Mouse (Mus musculus) stomach, postnatal 0 days (tissue): ENCODE results near the gene As3mt.

Source experiments
- CTCF ChIP-seq: IDR thresholded peaks from 2 replicates; pipeline ENCODE4 v1.5.1; 2016; ENCODE audit warnings: antibody characterized with exemption, low read depth, mild to moderate bottlenecking, moderate library complexity
- EP300 ChIP-seq: optimal IDR thresholded peaks from 2 replicates; pipeline ENCODE3; 2016; ENCODE audit warnings: antibody characterized with exemption

GRCm38 (mm10) chr19:46710614-46711013 is 3.4 kb downstream of the As3mt start:
- TF ChIP-seq CTCF (no peak), EP300 (no peak)
